Mouse (Mus musculus): ENCODE results near the gene Radil.

DNA sequence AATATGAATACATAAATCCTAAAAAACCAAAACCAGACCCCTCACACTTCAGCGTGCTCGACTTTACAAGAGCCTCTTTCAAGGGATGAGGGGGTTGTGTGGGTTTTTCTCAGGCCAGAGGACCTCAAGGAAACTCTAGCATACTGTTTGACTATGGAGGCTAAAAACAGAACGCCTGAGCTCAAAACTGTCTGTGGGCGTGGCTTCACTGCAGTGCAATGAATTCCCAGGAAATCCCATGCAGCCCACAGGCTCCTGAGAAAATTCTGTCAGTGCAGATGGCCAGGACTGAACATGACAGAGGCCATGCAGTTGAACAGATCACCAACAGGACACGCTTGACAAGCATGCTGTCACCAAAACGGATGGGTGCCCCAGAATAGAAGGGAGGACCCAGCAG lies 31.9 kb downstream of the Radil start:
- TF ChIP-seq POLR2A (IDR thresholded peaks at IDR 0.05; ENCODE audit: borderline replicate concordance, extremely low read depth, low read depth, low read length), result no peak
- no peak for TF ChIP-seq CTCF (IDR thresholded peaks at IDR 0.05; ENCODE audit: insufficient read depth, low read length)
